Mouse (Mus musculus) testis, postnatal 14 days (tissue): ENCODE results near the gene Fosl1.
A peak's percentile ranks its signal among the peaks of the same experiment; 100 is the strongest.

Experiments
- DNase-seq: peaks from one replicate; pipeline ENCODE4 v3.0.0; 2021; ENCODE audit warnings: low spot score

Gene Fosl1

DNA sequence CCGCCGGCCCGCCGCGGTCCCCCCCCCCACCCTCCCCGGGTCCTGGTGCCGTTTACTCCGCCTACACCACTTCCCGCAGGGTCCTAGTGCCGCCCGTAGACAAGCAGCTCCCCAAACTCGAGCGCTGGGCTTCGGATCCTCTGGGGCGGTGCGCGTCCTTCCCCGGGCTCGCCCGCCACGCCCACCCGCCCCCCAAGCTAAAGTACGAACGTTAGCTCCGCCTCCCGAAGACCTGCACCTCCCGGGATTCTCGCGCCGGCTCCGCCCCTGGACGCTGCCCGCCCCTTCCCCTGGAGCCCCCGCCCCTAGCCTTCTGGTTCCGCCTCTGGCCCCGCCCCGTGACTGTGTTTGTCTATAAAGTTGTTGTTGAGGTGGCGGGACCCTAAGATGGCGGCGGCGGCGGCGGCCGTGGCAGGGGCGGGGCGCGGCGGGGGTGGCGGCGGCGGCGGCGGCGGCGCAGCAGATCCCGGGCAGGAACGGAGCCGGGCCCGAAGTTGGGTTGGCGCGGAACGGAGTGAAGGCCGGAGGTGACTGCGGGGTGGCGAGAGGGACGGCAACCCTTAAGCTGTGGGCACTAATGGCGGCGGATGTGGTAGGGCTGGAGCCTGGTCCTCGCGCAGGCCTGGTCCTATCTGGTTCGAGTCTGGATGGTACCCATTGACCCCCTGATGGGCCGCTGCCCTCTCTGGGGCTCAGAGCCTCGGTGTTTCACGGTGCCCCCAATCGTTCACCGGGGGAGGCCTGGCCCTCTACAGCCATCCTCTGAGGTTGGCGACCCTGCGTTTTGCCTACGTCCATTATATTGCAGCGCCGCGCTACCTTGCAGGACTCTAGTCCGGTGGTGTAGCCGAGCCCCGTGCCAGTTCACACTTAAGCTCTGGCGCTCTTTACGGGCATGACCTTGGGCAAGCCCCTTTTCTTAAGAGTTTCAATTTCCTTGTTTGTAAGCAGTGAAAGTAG is 22.3 kb upstream of the Fosl1 start, which contains the start of the genes Drap1 and AI837181:
Gene Drap1 (minus strand): TSS at position 198 of the 960 bp plus-strand sequence.
Gene AI837181 (plus strand): TSS at position 363 of the 960 bp plus-strand sequence.
- peak; percentile 96 for DNase-seq

DNA sequence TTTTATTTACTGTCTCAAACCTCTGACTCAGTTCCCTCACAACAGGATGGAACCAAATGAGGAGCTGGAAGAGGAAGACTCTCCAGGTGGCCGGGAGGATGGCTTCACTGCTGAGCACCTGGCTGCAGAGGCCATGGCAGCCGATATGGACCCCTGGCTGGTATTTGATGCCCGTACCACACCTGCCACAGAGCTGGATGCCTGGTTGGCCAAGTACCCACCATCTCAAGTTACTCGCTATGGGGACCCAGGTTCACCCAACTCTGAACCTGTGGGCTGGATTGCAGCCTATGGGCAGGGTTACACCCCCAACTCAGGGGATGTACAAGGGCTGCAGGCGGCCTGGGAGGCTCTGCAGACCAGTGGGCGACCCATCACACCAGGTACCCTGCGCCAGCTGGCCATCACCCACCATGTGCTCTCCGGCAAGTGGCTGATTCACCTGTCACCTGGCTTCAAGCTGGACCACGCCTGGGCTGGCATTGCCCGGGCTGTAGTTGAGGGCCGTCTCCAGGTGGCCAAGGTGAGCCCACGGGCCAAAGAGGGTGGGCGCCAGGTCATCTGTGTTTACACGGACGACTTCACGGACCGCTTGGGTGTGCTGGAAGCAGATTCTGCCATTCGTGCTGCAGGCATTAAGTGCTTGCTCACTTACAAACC is 21.3 kb upstream of the Fosl1 start:
- no peak for DNase-seq

DNA sequence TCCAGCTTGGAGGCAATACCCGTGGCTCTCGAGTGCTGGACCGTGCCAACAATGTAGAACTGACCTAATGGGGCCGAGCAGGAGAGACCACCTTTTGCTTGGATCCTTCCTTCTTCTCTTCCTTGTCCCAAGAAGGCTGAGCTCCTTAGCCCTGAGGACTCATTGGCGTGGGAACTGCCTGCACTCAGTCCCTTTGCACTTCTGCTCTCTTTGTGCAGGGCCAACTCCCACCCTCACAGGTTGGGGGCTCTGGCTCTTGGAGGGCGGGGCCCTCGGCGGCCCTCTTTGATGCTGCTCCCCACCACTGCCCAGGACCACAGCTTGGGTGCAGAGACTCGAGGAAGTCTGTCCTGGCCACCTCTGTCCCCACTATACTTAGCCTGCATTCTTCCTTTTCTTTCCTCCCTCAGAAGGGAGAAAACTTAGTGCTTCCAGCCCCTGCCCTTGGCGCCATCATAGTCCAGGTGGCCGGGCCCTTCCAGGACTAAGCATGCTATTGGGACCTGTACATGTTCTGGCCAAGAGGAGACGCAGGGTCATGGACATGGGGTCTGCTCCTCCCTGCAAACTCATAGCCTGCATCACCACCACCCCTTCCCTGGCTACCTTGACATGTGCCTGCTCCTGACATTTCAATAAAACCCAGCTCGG is 20.6 kb upstream of the Fosl1 start:
- no peak for DNase-seq

DNA sequence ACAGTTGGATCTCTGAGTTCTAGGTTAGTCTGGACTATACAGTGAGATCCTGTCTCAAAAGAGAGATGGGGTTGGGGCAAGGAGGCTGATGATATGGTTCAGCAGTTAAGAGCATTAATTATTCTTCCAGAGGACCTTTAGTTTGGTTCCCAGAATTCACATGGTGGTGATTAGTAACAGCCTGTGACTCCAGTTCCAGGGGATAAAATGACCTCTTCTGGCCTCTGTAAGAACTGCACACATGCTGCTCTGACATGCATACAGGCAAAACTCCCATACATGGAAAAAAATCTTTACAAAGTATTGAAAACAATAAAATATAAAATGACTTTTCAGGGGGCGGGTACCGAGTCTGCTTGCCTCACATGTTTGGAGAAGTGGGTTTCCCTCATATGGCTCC is 19.3 kb upstream of the Fosl1 start:
- no peak for DNase-seq

DNA sequence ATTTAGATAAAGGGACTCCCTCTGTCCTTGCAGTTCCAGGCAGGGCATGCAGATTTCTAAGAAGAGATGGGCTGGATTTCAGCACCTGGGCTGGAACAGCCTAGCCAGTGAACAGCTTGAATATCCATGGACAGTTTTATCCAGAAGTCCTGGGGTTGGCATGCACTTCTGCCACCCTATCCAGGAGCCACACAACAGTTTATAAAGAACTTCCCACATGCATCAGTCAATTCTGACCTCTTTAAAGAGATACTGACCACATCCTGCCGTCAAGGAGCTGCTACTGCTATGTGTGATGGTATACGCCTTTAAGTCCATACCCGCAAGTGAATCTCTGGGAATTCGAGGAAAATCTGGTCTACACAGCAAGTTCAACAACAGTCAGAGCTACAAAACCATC is 18.1 kb upstream of the Fosl1 start:
- DNase-seq = no peak

DNA sequence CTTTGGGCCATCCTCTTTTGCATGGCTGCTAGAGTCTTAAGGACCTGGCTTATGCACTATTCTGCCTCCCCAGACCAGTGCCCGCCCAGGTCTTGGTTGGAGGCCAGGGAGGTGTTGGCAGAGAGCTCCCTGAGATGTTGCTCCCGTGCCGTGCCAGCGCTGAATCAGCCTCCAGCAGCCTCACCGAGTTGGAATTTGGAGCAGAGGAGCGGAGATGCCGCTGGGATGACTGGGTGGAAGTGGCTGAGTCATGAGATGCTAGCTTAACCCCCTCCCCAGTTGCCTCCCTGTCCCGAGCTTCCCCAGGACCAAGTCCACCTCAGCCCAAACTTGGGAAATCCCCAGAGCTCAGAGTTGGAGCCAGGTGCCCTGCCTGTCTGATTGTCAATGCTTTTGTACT is 17.5 kb upstream of the Fosl1 start:
- DNase-seq = peak; percentile 49

DNA sequence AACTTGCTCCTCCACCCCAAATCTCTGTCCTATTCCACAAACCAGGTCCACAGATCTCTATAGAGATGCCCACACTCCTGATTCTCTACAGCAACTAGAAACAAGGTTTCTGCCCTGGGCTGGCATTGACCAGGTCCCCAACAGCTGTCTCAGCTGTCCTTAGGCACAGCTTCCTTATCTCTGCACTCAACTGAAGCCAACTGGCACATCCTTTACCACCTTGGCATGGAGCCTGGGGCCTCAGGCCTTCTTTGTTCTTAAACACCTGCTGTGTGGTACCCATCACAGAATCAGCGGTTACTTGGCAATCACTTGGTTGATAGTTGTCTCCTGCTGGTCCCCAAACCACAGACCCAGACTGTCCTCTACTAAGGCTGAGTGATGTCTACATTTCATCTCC is 16.9 kb upstream of the Fosl1 start:
- DNase-seq = no peak

DNA sequence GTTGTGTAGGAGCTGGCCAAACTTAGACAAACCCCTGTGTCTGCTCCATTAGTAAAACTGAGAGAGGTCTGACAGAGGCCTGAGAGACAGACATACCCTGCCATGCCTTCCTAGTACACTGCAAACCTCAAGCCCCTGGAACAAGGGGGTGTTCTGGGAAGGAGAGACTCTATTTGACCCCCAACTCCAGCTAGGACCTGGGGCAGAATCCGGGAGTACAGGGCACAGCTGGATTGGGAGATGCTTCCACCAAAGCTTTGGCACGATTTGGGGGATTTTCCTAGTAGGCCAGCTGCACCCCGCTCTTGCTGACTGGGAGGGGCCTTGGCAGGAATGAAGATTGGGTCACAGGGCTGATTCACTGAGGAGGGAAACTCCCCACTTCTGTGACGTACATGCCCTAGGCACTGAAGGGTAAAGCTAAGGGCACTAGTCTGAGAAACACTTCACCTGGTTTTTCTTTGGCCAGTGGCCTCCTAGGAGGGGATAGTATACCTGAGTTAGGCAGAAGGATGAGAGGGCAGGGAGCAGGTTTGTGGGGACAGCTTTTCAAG is 15.4 kb upstream of the Fosl1 start:
- no peak for DNase-seq

DNA sequence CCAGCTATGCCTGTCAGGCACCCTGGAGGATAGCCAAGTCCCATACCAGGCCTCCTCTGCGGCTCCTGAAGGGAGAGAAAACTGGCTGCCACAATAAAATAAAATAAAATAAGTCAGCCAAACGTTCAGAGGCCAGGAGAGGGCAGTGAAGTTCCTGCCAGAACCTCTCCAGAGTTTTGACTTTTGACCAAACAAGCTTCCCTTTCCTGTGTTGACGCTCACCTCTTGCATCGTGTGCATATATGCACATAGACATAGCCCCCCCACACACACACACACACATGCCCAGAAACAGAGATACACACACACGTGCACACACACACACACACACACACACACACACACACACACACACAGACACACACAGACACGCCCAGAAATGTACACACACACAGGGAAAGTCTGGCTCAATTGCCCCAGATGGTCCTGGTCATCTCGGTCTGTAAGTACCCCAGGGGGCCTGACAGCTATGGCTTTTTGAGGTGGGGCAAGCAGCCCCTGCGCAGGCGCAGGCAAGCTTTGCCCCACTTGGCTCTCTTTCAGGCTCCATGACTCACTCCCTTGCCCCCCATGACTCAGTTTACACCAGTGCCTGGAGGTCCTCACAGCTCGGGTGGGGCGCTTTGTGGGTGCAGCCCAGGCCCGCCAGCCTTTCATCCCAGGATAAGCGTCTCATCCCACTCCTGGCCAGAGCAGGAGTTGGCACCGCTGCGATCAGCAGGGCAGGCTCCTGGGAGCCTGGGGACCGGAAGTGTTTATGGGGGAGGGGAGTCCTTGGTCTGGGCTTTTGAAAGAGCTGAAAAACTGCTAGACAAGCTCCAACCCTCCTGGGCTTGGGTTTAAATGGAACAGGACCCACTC is 14.1 kb upstream of the Fosl1 start:
- peak; percentile 53 for DNase-seq

DNA sequence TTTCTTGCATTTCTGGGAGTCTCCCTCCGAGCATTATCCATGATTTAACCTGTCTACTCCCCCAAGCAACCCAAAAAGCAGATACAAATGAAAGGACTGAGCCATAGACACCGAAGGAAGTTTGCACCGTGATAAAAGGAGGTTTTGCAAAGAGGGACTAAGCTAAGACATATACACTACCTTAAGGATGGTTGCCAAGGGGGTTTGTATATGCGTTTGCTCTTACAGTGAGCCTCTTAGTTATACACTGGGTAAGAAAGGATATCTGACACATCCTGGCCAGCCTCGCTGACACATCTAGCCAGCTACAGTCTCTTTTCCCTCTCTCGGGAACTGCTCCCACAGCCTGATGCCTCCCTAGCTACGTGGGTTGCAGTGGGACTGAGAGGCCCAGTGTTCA is 13.4 kb upstream of the Fosl1 start:
- no peak for DNase-seq

DNA sequence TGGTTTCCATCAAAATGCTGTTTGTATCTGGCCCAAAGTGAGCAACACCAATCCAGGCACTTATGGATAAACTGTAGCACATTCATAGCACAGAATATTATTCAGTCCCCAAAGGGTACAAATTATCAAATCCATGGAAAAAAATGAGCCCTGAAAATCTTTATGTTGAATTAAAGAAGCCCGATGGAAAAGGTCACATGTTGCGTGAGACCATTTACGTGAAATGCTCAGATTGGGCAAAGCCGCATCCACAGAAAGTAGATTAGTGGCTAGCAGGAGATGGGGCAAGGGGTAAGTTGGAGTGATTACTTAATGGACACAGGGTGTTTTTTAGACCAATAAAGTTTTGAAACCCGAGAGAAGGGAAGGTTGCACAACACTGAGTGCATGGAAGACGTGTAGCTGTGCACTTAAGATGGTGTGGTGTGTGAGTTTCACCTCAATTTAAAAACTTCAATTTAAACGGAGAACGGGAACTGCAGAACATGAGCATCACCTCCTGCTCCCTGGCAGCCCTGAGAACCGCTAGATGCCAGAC is 2.9 kb upstream of the Fosl1 start:
- no peak for DNase-seq

DNA sequence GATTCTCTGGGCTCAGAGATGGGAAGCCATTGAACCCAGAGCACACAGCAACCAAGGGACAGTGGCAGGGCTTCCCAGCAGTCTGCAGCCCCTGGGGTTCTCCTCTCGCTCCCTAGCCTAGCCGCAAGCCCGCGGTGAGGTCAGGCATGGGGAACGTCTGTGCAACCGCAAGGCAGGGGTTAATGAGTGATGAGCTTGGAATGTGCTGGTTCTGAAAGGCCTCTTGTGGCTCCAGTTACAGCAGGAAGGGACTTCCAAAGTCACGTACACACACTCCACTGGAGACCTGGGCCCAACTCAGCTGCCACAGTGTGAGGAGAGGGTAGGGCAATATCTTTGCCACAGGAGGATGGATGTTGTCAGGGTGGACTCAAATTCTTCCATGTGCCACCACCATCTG is 2.4 kb upstream of the Fosl1 start:
- no peak for DNase-seq

DNA sequence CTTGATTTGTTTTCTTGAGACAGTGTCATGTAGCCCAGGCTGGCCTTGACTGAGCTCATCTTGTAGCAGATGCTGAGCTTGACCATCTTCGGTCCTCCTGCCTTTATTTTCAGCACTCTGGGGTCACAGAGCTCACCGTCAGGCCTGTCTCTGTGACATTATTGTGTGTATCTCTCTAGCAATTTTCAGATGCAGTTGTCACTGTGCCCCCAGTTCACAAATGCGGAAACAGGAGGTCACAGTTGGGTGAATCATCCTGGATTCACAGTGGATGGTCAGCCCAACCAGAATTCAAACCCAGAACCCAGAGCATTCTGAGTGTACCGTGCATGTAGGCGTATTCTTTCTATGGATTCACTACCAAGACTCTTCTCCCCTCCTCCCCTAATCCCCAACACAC is 1.6 kb upstream of the Fosl1 start:
- DNase-seq = no peak

DNA sequence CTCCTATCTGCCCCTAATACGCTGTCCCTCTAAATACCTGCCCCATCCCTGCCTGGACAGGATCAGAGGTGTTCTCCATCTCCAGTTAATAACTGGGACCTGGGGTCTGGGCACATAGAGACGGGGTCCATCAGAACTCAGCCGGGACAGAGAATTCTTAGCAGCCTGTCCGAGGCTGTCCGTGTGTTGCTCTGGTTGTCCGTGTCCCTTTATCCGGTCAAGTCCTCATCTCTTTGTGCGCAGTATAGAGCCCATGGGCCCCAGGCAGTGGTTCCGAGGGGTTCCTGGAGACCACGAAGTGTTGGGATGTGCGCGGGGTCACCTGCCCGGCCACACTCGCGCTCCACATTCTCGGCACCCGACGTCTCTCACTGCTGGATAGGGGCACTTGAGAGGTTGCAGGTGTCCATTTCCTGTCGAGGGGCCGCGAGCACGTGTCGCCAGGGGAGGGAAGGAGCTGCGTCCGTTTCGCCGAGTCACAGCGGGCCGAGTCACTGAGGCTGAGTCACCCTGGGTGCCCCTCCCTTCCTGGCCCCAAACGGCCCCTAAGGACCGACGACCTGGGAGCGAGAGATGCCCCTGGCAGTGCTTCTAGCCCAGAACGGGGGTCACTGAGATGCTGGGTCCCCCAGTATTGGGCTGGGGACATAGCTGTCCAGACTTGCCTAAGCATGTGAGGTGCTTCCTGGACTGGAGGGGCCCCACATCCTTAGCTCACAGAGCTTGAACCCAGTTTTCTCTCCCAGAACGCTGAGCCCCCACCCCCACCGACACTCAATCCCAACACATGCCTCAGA is 1.2 kb downstream of the Fosl1 start:
- DNase-seq = no peak

DNA sequence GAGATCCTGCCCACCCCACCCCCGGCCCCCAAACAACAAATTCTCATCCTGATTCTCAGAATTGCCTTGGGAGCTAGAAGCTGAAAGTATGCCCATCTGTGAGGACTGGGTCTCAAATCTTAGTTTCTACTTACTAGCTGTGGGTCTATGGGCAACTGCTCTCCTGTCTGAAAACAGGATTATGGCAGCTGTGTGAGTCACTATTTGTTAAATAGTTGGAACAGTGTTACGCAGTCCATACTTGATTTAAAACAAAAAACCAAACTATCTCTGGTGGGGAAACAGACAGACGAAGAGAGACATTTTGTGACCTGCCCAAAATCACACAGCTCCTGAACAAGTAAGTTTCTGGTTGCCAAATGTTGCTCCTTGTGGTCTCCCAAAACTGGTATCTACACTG is 2.3 kb downstream of the Fosl1 start:
- no peak for DNase-seq

DNA sequence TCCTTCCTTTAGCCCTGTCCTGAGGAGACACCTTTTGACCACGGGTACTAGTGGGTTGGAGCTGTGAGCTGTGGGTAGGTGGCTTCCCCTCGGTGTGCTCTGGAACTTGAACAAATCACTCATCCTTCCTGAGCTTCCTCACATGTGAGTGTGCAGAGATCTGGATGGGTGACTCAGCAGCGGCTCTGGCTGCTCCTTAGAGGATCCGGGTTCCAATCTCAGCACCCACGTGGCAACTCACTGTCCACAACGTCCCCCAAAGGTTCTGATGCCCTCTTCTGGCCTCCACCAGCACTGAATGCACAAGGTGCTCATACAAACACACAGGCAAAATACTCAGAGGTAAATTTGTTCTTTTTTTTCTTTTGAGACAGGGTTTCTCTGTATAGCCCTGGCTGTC is 4.4 kb downstream of the Fosl1 start:
- no peak for DNase-seq

DNA sequence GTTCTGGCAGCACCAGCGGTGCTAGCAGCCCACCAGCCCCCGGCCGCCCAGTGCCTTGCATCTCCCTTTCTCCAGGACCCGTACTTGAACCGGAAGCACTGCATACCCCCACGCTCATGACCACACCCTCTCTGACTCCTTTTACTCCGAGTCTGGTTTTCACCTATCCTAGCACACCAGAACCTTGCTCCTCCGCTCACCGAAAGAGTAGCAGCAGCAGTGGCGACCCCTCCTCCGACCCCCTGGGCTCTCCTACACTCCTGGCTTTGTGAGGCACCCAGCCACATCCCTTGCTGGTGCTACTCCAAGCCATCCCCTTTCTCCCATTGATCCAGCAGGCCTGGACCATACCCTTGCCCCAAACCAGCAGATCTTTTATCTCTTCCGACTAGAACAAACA is 7.7 kb downstream of the Fosl1 start:
- no peak for DNase-seq

DNA sequence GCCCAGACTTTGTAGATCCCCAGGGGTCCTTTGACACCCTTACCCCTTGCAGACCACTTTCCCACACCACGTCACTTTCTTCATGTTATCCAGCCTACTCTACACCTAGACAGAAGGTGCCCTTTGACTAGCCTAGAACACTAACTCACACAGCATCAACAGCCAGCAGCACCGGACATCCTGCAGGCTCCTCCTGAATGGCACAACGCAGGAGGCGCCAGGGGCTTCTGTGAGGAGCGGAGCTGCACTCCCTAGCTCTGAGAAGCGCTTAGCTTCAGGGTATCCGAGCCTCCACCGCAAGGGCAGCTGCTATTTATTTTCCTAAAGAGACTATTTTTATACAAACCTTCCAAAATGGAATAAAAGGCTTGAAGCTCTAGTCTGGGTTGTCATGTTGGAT is 8.2 kb downstream of the Fosl1 start:
- no peak for DNase-seq

DNA sequence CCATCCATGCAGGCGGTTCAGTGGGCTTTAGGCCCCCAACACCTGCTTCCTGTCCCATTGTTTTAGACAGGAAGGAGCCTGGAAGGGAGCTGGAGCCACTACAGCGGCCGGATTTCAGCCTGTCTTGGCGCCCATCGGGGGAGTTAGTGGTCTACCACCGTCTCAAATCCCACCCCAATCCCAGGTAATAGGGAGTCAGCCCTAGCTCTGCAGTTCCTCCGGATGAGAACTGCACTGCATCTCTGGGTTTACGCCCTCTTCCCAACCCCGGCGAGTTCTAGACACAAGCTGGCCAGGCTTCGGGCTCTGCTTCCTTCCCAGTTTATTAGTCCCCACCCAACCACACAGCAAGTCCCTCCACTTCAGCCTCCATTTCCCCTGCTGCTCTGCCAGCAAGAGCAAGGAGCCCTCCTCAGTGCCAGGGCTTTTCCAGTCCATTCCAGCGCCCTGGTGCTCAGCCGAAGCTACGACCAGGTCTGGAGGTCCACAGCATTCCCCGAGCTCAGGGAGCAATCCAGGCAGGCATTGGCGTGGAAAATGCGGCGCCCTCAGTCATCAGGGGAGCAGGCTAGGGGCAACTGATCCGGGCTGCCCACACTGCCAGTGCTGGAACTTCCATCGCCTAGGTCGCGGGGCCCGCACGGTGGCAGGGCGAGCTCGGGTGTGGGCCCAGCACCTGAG is 9.0 kb downstream of the Fosl1 start:
- DNase-seq = no peak
